Mouse (Mus musculus): ENCODE data around the gene Olfr1311. TPM values are rescaled to one million over a fixed set of nuclear protein-coding genes. Genes with fewer than 3 reads are reported as not detected.

Olfr1311 gene
- total RNA-seq, 1 experiment = not detected

GRCm38 (mm10) chr2:111990181-111990580, 34.0 kb downstream of the Olfr1311 start, which contains the start of gene Olfr1309:
Gene Olfr1309 (minus strand): TSS chr2:111990281.
- no peaks in the 10 kb centered on the region for H3K36me3 ChIP-seq (ENCODE audit: control insufficient read depth, insufficient read depth, low read length, poor library complexity, severe bottlenecking)
- H3K4me1 ChIP-seq (ENCODE audit: control insufficient read depth in 2 of 2, insufficient read depth in 2 of 2, low read length in 2 of 2, poor library complexity in 1 of 2) = no peaks in the 10 kb centered on the region
- in situ Hi-C loops (cut with MboI; ENCODE audit: low sequenced_read_pairs in 2 of 2, unreplicated experiment in 2 of 2) = no loop called here
- DNase-seq (ENCODE audit: low read depth, low spot score) = no peak
- TF ChIP-seq MAFK (IDR thresholded peaks at IDR 0.05; ENCODE audit: insufficient read depth, low read depth, low read length) = no peak
- TF ChIP-seq ZC3H11A (IDR thresholded peaks at IDR 0.05; ENCODE audit: borderline replicate concordance, low read depth, low read length) = no peak
- TF ChIP-seq CHD2 (IDR thresholded peaks at IDR 0.05; ENCODE audit: low read depth, low read length) = no peak
- no peak for TF ChIP-seq HCFC1 (IDR thresholded peaks at IDR 0.05; ENCODE audit: borderline replicate concordance, insufficient read depth, low read length)
- no peak for TF ChIP-seq ZNF384 (IDR thresholded peaks at IDR 0.05; ENCODE audit: low read depth, low read length)
- H3K9ac ChIP-seq (ENCODE audit: insufficient read depth, low read depth, low read length, poor library complexity, severe bottlenecking) = no peak within 1 kb of the TSS
- H3K4me3 ChIP-seq (ENCODE audit: insufficient read depth in 1 of 2, low read depth in 1 of 2, low read length in 2 of 2, poor library complexity in 1 of 2, severe bottlenecking in 1 of 2) = no peak within 1 kb of the TSS
- no peak within 1 kb of the TSS for H3K27ac ChIP-seq (ENCODE audit: insufficient read depth, low read depth, low read length, poor library complexity, severe bottlenecking)
- no peaks in the 10 kb centered on the region for H3K9me3 ChIP-seq (ENCODE audit: control insufficient read depth, insufficient read depth, low read depth, low read length)

Other genes starting within 250 kb of the Olfr1311 start
- gene Olfr1302, start 247.0 kb downstream of the Olfr1311 start, total RNA-seq (2012; rRNA removed) = not detected in 2 replicates
- gene Olfr1303, start 204.1 kb downstream of the Olfr1311 start, total RNA-seq (2012; rRNA removed) = not detected in 2 replicates
- not detected in 2 replicates for gene Olfr1305, start 147.3 kb downstream of the Olfr1311 start, total RNA-seq (2012; rRNA removed)
- gene Olfr1306, start 108.1 kb downstream of the Olfr1311 start, total RNA-seq (2012; rRNA removed) = not detected in 2 replicates
- not detected in 2 replicates for gene Olfr1307, start 75.0 kb downstream of the Olfr1311 start, total RNA-seq (2012; rRNA removed)
- gene Olfr1308, start 59.5 kb downstream of the Olfr1311 start, total RNA-seq (2012; rRNA removed) = not detected in 2 replicates
- gene Olfr1309, start 34.1 kb downstream of the Olfr1311 start, total RNA-seq (2012; rRNA removed) = not detected in 2 replicates
- not detected in 2 replicates for gene Olfr1310, start 11.7 kb downstream of the Olfr1311 start, total RNA-seq (2012; rRNA removed)
- not detected in 2 replicates for gene Olfr1312, start 25.8 kb upstream of the Olfr1311 start, total RNA-seq (2012; rRNA removed)
- not detected in 2 replicates for gene Olfr1313, start 53.4 kb upstream of the Olfr1311 start, total RNA-seq (2012; rRNA removed)
- gene Olfr1314, start 72.4 kb upstream of the Olfr1311 start, total RNA-seq (2012; rRNA removed) = not detected in 2 replicates
- not detected in 2 replicates for gene Olfr1315-ps1, start 91.0 kb upstream of the Olfr1311 start, total RNA-seq (2012; rRNA removed)
- gene Olfr1316, start 110.6 kb upstream of the Olfr1311 start, total RNA-seq (2012; rRNA removed) = not detected in 2 replicates
- gene Olfr1317, start 115.9 kb upstream of the Olfr1311 start, total RNA-seq (2012; rRNA removed) = not detected in 2 replicates
- gene Olfr1318, start 129.8 kb upstream of the Olfr1311 start, total RNA-seq (2012; rRNA removed) = not detected in 2 replicates
- 15.8 and 25.0 TPM in 2 replicates for gene Lpcat4, start 215.1 kb upstream of the Olfr1311 start, total RNA-seq (2012; rRNA removed)
- gene Nutm1, start 234.9 kb upstream of the Olfr1311 start, total RNA-seq (2012; rRNA removed) = not detected in 2 replicates
- gene Nop10, start 237.5 kb upstream of the Olfr1311 start, total RNA-seq (2012; rRNA removed) = 308 and 339 TPM in 2 replicates
- gene Slc12a6, start 241.4 kb upstream of the Olfr1311 start, total RNA-seq (2012; rRNA removed) = 20.7 and 29.2 TPM in 2 replicates
- gene Gm21985, start 241.9 kb upstream of the Olfr1311 start, total RNA-seq (2012; rRNA removed) = 0.69 and 0.98 TPM in 2 replicates

Data from ES-E14 (cell line).